Mouse (Mus musculus): ENCODE data around the gene Slit3. TPM values are rescaled to one million over a fixed set of nuclear protein-coding genes. Genes with fewer than 3 reads are reported as not detected.

Slit3 gene
- polyA plus RNA-seq, 1 experiment = not detected

DNA sequence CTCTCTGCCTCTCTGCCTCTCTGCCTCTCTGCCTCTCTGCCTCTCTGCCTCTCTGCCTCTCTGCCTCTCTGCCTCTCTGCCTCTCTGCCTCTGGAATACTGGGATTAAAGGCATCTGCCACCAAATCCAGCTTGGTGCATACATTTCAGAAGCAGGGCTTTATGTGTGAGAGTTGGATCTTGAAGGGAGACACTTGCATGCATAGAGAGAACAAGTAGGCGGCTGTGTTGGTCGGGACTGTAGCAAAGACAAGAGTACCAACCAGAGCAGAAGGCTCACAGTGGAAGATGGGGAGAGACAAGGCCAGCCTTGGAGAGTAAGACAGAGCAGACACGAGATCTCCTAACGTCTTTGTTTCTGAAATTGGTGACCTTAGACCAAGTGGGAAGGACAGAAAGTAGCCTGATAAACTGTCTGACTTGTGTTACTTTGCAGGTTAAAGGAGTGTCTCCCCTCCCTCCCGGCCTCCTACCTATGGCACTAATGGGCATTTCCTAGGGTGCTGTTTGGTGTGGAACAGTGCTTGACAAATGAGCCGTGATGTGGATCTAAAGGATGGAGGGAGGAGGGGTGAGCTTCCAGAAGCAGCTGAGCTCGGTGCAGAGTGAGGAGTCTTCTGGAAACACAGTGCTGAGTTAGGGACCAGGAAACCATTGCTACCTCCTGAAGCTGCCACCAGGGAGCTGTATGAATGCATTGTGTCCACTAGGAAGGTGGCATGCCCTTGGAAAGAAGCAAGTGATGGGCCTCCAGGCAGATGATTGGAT is 569.7 kb downstream of the Slit3 start:
- Histone ChIP-seq H3K27me3 (ENCODE audit: control insufficient read depth) (no peaks in the 10 kb centered on the region), H3K4me3 (replicated peaks) (no peak overlapping the region), H3K4me1 (ENCODE audit: control insufficient read depth) (no peaks in the 10 kb centered on the region), H3K36me3 (ENCODE audit: control insufficient read depth) (no peaks in the 10 kb centered on the region), H3K9me3 (ENCODE audit: control insufficient read depth, low read length) (no peaks in the 10 kb centered on the region)
- TF ChIP-seq TAL1 (IDR thresholded peaks at IDR 0.05; ENCODE audit: low read length) = no peak
- TF ChIP-seq GATA1 (IDR thresholded peaks at IDR 0.05; ENCODE audit: low read length) = no peak

DNA sequence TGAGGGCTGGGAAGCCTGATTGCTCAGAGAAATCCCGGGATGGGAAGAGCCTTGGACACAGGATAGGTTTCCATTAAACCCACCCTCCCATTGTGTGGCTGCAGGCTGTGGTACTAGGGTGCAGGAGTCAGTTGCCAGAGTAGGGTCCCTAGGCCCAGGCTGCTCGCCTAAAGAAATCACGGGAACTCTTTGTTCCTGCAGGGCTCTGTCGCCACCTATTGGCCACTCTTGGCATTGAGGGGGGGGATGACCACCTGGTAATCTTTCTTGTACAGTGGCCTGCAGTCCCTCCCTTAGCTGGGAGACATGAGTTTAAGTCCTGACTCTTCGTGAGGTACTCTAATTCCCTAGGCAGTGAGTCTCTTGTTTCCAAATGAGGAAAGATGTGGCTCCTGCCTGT is 572.1 kb downstream of the Slit3 start:
- no peak overlapping the region for H3K4me3 ChIP-seq (replicated peaks)
- H3K9me3 ChIP-seq (ENCODE audit: control insufficient read depth, low read length) = no peaks in the 10 kb centered on the region
- H3K4me1 ChIP-seq (ENCODE audit: control insufficient read depth) = no peaks in the 10 kb centered on the region
- no peaks in the 10 kb centered on the region for H3K36me3 ChIP-seq (ENCODE audit: control insufficient read depth)
- H3K27me3 ChIP-seq (ENCODE audit: control insufficient read depth) = no peaks in the 10 kb centered on the region
- no peak for TF ChIP-seq GATA1 (IDR thresholded peaks at IDR 0.05; ENCODE audit: low read length)
- TF ChIP-seq TAL1 (IDR thresholded peaks at IDR 0.05; ENCODE audit: low read length) = no peak

DNA sequence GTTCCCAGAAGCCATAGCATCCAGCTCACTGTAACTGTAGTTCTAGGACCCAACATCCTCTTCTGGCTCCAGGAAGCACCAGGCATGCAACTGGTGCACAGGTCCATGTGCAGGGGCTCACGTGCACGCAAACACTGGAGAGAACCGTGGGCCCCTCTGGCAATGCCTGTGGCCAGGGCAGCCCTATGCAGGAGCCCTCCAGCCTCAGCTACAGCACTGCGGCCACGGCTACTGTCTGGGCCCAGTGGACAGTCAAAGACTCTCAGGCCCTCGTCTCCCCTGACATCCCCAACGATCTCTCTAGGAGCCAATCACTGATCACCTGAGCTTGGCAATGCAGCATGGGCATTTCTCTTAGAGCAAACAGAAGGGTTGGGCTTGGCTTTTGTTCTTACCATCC is 572.6 kb downstream of the Slit3 start:
- Histone ChIP-seq H3K4me3 (replicated peaks) (no peak overlapping the region), H3K4me1 (ENCODE audit: control insufficient read depth) (no peaks in the 10 kb centered on the region), H3K36me3 (ENCODE audit: control insufficient read depth) (no peaks in the 10 kb centered on the region), H3K9me3 (ENCODE audit: control insufficient read depth, low read length) (no peaks in the 10 kb centered on the region), H3K27me3 (ENCODE audit: control insufficient read depth) (no peaks in the 10 kb centered on the region)
- no peak for TF ChIP-seq GATA1 (IDR thresholded peaks at IDR 0.05; ENCODE audit: low read length)
- TF ChIP-seq TAL1 (IDR thresholded peaks at IDR 0.05; ENCODE audit: low read length) = no peak

DNA sequence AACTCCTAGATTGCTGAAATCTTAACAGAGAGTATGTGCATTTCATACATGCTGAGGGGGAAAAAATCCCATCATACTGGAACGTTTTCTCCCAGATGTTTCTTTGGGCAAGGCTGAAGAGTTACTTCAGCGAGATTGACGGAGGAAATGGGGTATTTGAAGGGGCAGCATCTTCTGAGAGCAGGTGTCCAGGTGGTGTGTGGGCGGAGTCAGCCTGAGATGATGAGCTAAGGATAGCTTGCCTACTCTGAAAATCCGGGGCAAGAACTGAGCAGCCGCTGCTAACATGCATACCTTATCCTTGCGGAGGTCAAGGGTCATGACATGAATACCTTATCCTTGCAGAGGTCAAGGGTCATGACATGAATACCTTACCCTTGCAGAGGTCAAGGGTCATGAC is 576.5 kb downstream of the Slit3 start:
- Histone ChIP-seq H3K9me3 (ENCODE audit: control insufficient read depth, low read length) (no peaks in the 10 kb centered on the region), H3K27me3 (ENCODE audit: control insufficient read depth) (no peaks in the 10 kb centered on the region), H3K4me3 (replicated peaks) (no peak overlapping the region), H3K4me1 (ENCODE audit: control insufficient read depth) (no peaks in the 10 kb centered on the region), H3K36me3 (ENCODE audit: control insufficient read depth) (no peaks in the 10 kb centered on the region)
- TF ChIP-seq GATA1 (IDR thresholded peaks at IDR 0.05; ENCODE audit: low read length) = no peak

DNA sequence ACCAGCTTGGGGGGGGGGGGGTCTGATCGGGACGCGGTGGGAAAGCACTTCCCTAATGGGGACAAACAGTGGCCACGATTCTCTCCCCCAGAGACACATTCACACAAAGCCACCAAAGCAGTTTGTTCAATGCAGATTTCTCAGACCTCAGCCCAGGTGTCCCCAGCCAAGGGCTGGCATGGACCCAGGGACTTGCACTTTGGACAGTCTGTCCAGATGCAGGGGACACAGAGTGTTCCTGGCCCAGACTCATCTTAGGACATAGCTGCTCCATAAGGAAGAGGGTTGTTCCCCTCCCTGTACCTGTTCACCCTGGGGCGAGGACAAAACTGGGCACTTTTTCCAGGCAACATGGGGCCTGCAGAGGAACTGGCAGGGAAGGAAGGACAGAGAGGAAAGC is 577.9 kb downstream of the Slit3 start:
- Histone ChIP-seq H3K4me3 (replicated peaks) (no peak overlapping the region), H3K4me1 (ENCODE audit: control insufficient read depth) (no peaks in the 10 kb centered on the region), H3K27me3 (ENCODE audit: control insufficient read depth) (no peaks in the 10 kb centered on the region), H3K36me3 (ENCODE audit: control insufficient read depth) (no peaks in the 10 kb centered on the region), H3K9me3 (ENCODE audit: control insufficient read depth, low read length) (peaks cover 13% of the 10 kb centered on the region)
- TF ChIP-seq TAL1 (IDR thresholded peaks at IDR 0.05; ENCODE audit: low read length) (no peak), GATA1 (IDR thresholded peaks at IDR 0.05; ENCODE audit: low read length) (no peak)

DNA sequence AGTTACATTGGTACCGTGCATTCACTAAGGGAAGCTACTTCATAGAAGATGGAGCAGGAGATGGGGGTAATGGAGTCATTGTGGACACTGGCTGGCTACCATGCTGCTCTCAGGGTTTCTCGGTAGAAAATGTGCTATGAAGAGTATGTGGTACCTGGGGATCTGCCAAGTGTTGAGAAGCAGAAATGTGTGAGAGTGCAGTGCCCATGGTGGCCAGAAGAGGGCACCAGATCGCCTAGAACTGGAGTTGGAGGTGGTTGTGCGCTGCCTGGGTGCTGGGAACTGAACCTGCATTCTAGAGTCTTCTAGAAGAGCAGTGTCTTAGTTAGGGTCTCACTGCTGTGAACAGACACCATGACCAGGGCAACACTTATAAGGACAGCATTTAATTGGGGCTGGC is 582.4 kb downstream of the Slit3 start:
- Histone ChIP-seq H3K4me3 (replicated peaks) (no peak overlapping the region), H3K4me1 (ENCODE audit: control insufficient read depth) (no peaks in the 10 kb centered on the region)
- TF ChIP-seq TAL1 (IDR thresholded peaks at IDR 0.05; ENCODE audit: low read length) (no peak), GATA1 (IDR thresholded peaks at IDR 0.05; ENCODE audit: low read length) (no peak)

DNA sequence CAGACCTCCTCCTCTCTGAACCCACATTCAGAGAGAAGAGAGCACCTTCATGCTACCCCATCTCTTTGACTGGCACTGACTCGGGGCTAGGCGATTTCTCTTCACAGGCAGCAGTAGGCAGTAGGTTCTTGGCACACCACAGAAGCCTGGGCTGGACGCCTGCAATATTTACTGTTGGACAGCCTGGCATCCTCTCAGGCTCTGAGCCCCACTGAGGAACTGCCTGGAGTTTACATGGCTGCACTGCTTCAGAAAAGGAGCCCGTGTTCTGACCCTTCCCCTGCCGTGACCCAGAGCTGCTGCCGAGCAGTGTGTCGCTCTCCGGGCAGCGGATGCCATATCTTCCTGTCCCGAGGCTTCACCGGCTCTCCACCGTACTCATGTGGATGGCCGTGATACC is 583.4 kb downstream of the Slit3 start:
- H3K9me3 ChIP-seq (ENCODE audit: control insufficient read depth, low read length) = peaks cover 27% of the 10 kb centered on the region
- H3K4me1 ChIP-seq (ENCODE audit: control insufficient read depth) = no peaks in the 10 kb centered on the region
- H3K27me3 ChIP-seq (ENCODE audit: control insufficient read depth) = no peaks in the 10 kb centered on the region
- H3K36me3 ChIP-seq (ENCODE audit: control insufficient read depth) = no peaks in the 10 kb centered on the region
- H3K4me3 ChIP-seq (replicated peaks) = no peak overlapping the region
- TF ChIP-seq GATA1 (IDR thresholded peaks at IDR 0.05; ENCODE audit: low read length) = no peak
- TF ChIP-seq TAL1 (IDR thresholded peaks at IDR 0.05; ENCODE audit: low read length) = no peak

More for the DNA sequence above, 582.4 kb downstream of the Slit3 start:
- peaks cover 27% of the 10 kb centered on the region for H3K9me3 ChIP-seq (ENCODE audit: control insufficient read depth, low read length)
- no peaks in the 10 kb centered on the region for H3K27me3 ChIP-seq (ENCODE audit: control insufficient read depth)
- H3K36me3 ChIP-seq (ENCODE audit: control insufficient read depth) = no peaks in the 10 kb centered on the region

DNA sequence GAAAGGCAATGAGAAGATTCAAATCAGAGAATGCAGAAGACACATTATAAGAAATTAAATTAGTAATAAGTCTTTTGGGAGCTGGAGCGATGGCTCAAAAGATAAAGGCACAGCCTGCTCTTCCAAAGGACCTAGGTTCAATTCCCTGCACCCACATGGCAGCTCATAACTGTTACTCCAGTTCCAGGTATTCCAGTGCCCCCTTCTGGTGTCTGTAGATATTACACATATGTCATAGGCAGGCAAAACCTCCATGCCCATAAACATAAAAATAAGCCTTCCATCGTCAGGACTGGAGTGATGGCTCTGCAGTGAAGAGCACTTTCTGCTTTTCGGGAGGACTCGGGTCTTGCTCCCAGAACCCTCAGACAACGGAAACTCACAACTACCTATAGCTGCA is 583.9 kb downstream of the Slit3 start:
- Histone ChIP-seq H3K36me3 (ENCODE audit: control insufficient read depth) (no peaks in the 10 kb centered on the region), H3K9me3 (ENCODE audit: control insufficient read depth, low read length) (peaks cover 27% of the 10 kb centered on the region), H3K4me3 (replicated peaks) (no peak overlapping the region), H3K27me3 (ENCODE audit: control insufficient read depth) (no peaks in the 10 kb centered on the region), H3K4me1 (ENCODE audit: control insufficient read depth) (no peaks in the 10 kb centered on the region)
- TF ChIP-seq GATA1 (IDR thresholded peaks at IDR 0.05; ENCODE audit: low read length) = no peak
- no peak for TF ChIP-seq TAL1 (IDR thresholded peaks at IDR 0.05; ENCODE audit: low read length)

- no peak overlapping the region for H3K4me3 ChIP-seq (replicated peaks)
- TF ChIP-seq GATA1 (IDR thresholded peaks at IDR 0.05; ENCODE audit: low read length) (no peak), TAL1 (IDR thresholded peaks at IDR 0.05; ENCODE audit: low read length) (no peak)
- H3K9me3 ChIP-seq (ENCODE audit: control insufficient read depth, low read length) = peaks cover 27% of the 10 kb centered on the region
These were observed 586.4 kb downstream of the Slit3 start for GRCm38 (mm10) chr11:35707431-35707830.

DNA sequence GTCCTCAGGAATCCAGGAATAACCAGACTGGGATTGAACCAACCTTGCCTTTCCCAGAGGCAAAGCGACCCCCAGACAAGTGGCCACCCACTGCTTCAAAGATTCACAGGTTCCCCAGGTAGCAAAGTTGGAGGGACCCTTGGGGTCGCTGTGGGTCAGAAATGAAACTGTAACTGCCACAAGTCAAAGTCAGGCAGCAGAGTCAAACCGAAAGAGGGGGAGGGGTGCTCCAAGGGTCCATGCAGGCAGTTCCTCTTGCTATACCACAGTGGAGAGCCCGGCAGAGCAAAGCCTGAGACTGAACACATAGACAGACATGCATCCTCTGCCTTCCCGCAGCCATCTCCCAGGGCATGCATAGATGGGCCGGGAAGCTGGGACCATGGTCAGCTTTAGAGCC is 590.3 kb downstream of the Slit3 start:
- TF ChIP-seq TAL1 (IDR thresholded peaks at IDR 0.05; ENCODE audit: low read length) (no peak), GATA1 (IDR thresholded peaks at IDR 0.05; ENCODE audit: low read length) (no peak)
- Histone ChIP-seq H3K4me1 (ENCODE audit: control insufficient read depth) (no peaks in the 10 kb centered on the region), H3K9me3 (ENCODE audit: control insufficient read depth, low read length) (peaks cover 4% of the 10 kb centered on the region), H3K4me3 (replicated peaks) (no peak overlapping the region), H3K27me3 (ENCODE audit: control insufficient read depth) (no peaks in the 10 kb centered on the region), H3K36me3 (ENCODE audit: control insufficient read depth) (no peaks in the 10 kb centered on the region)

More at GRCm38 (mm10) chr11:35707431-35707830, 586.4 kb downstream of the Slit3 start:
- Histone ChIP-seq H3K36me3 (ENCODE audit: control insufficient read depth) (no peaks in the 10 kb centered on the region), H3K27me3 (ENCODE audit: control insufficient read depth) (no peaks in the 10 kb centered on the region), H3K4me1 (ENCODE audit: control insufficient read depth) (no peaks in the 10 kb centered on the region)
